Mouse (Mus musculus): ENCODE measurements around the gene Bin2. TPM values are rescaled to one million over a fixed set of nuclear protein-coding genes. Genes with fewer than 3 reads are reported as not detected.
A peak's percentile ranks its signal among the peaks of the same experiment; 100 is the strongest.

Bin2 gene
- polyA plus RNA-seq, 1 experiment from 2014 or later, result 5.8 TPM

- Histone ChIP-seq H3K4me2 (replicated peaks; ENCODE audit: low read depth) (no peak overlapping the region; the same call in 1 of the 2 replicates), H3K4me1 (replicated peaks; ENCODE audit: control insufficient read depth, insufficient read depth, low read length) (0 out of 2 replicates have a peak, but pooled peaks cover 4% of the 10 kb centered on the region), H3K27me3 (replicated peaks; ENCODE audit: control insufficient read depth, insufficient read depth, low read length) (no peaks in the 10 kb centered on the region), H3K9ac (ENCODE audit: low read depth, low read length) (no peak overlapping the region), H3K27ac (ENCODE audit: low read depth, low read length) (no peak overlapping the region), H3K36me3 (ENCODE audit: control insufficient read depth, insufficient read depth) (no peaks in the 10 kb centered on the region), H3K4me3 (ENCODE audit: low read depth, low read length) (no peak overlapping the region), H3K9me3 (ENCODE audit: control insufficient read depth) (no peaks in the 10 kb centered on the region)
- no peak for ATAC-seq
- TF ChIP-seq CTCF (IDR thresholded peaks at IDR 0.05; ENCODE audit: low read depth), result no peak
- 43% methylated on average over 7 of the region's 7 CpGs for WGBS
These were observed 12.4 kb upstream of the Bin2 start for GRCm38 (mm10) chr15:100681770-100682169.

- Histone ChIP-seq H3K4me3 (ENCODE audit: low read depth, low read length) (no peak overlapping the region), H3K9me3 (ENCODE audit: control insufficient read depth) (no peaks in the 10 kb centered on the region), H3K4me2 (replicated peaks; ENCODE audit: low read depth) (no peak overlapping the region), H3K27me3 (replicated peaks; ENCODE audit: control insufficient read depth, insufficient read depth, low read length) (no peaks in the 10 kb centered on the region), H3K4me1 (replicated peaks; ENCODE audit: control insufficient read depth, insufficient read depth, low read length) (0 out of 2 replicates have a peak, but pooled peaks cover 4% of the 10 kb centered on the region), H3K9ac (ENCODE audit: low read depth, low read length) (no peak overlapping the region), H3K27ac (ENCODE audit: low read depth, low read length) (no peak overlapping the region; the same call in 1 of the 2 replicates), H3K36me3 (ENCODE audit: control insufficient read depth, insufficient read depth) (no peaks in the 10 kb centered on the region)
- no peak for TF ChIP-seq CTCF (IDR thresholded peaks at IDR 0.05; ENCODE audit: low read depth)
- WGBS, result 40% methylated on average over 3 of the region's 3 CpGs
- ATAC-seq, result no peak
These were observed 11.0 kb upstream of the Bin2 start for GRCm38 (mm10) chr15:100680381-100680780.

- no peak for TF ChIP-seq CTCF (IDR thresholded peaks at IDR 0.05; ENCODE audit: low read depth)
- Histone ChIP-seq H3K27me3 (replicated peaks; ENCODE audit: control insufficient read depth, insufficient read depth, low read length) (no peaks in the 10 kb centered on the region), H3K4me1 (replicated peaks; ENCODE audit: control insufficient read depth, insufficient read depth, low read length) (0 out of 2 replicates have a peak, but pooled peaks cover 4% of the 10 kb centered on the region), H3K4me2 (replicated peaks; ENCODE audit: low read depth) (peak overlapping the region; percentile 41), H3K27ac (ENCODE audit: low read depth, low read length) (peak overlapping the region; percentile 54), H3K9me3 (ENCODE audit: control insufficient read depth) (no peaks in the 10 kb centered on the region), H3K4me3 (ENCODE audit: low read depth, low read length) (no peak overlapping the region), H3K36me3 (ENCODE audit: control insufficient read depth, insufficient read depth) (no peaks in the 10 kb centered on the region), H3K9ac (ENCODE audit: low read depth, low read length) (no peak overlapping the region)
- 37% methylated on average over 14 of the region's 14 CpGs for WGBS
- peak; percentile 60 for ATAC-seq
These were observed 9.7 kb upstream of the Bin2 start for GRCm38 (mm10) chr15:100679005-100679404.

- no peak for TF ChIP-seq CTCF (IDR thresholded peaks at IDR 0.05; ENCODE audit: low read depth)
- Histone ChIP-seq H3K27ac (ENCODE audit: low read depth, low read length) (peak overlapping the region; percentile 54), H3K9ac (ENCODE audit: low read depth, low read length) (no peak overlapping the region), H3K4me3 (ENCODE audit: low read depth, low read length) (no peak overlapping the region), H3K4me2 (replicated peaks; ENCODE audit: low read depth) (peak overlapping the region; percentile 41; the same call in 1 of the 2 replicates), H3K9me3 (ENCODE audit: control insufficient read depth) (no peaks in the 10 kb centered on the region), H3K36me3 (ENCODE audit: control insufficient read depth, insufficient read depth) (no peaks in the 10 kb centered on the region), H3K4me1 (replicated peaks; ENCODE audit: control insufficient read depth, insufficient read depth, low read length) (0 out of 2 replicates have a peak, but pooled peaks cover 4% of the 10 kb centered on the region), H3K27me3 (replicated peaks; ENCODE audit: control insufficient read depth, insufficient read depth, low read length) (no peaks in the 10 kb centered on the region)
- 48% methylated on average over 12 of the region's 12 CpGs for WGBS
- peak; percentile 16 for ATAC-seq
These were observed 9.2 kb upstream of the Bin2 start for GRCm38 (mm10) chr15:100678581-100678980.

GRCm38 (mm10) chr15:100677675-100678074, 8.3 kb upstream of the Bin2 start:
- 0 out of 2 replicates have a peak, but pooled peaks cover 4% of the 10 kb centered on the region for H3K4me1 ChIP-seq (replicated peaks; ENCODE audit: control insufficient read depth, insufficient read depth, low read length)
- no peak for ATAC-seq
- no peaks in the 10 kb centered on the region for H3K27me3 ChIP-seq (replicated peaks; ENCODE audit: control insufficient read depth, insufficient read depth, low read length)
- no peak overlapping the region for H3K4me2 ChIP-seq (replicated peaks; ENCODE audit: low read depth)
- no peaks in the 10 kb centered on the region for H3K36me3 ChIP-seq (ENCODE audit: control insufficient read depth, insufficient read depth)
- H3K4me3 ChIP-seq (ENCODE audit: low read depth, low read length), result no peak overlapping the region
- H3K9me3 ChIP-seq (ENCODE audit: control insufficient read depth), result no peaks in the 10 kb centered on the region
- no peak overlapping the region for H3K27ac ChIP-seq (ENCODE audit: low read depth, low read length)
- WGBS, result 89% methylated on average over 8 of the region's 8 CpGs
- no peak overlapping the region for H3K9ac ChIP-seq (ENCODE audit: low read depth, low read length)
- TF ChIP-seq CTCF (IDR thresholded peaks at IDR 0.05; ENCODE audit: low read depth), result no peak

GRCm38 (mm10) chr15:100676521-100676920, 7.2 kb upstream of the Bin2 start:
- Histone ChIP-seq H3K4me1 (replicated peaks; ENCODE audit: control insufficient read depth, insufficient read depth, low read length) (0 out of 2 replicates have a peak, but pooled peaks cover 4% of the 10 kb centered on the region), H3K4me2 (replicated peaks; ENCODE audit: low read depth) (no peak overlapping the region), H3K9ac (ENCODE audit: low read depth, low read length) (no peak overlapping the region), H3K27ac (ENCODE audit: low read depth, low read length) (no peak overlapping the region), H3K4me3 (ENCODE audit: low read depth, low read length) (no peak overlapping the region), H3K9me3 (ENCODE audit: control insufficient read depth) (no peaks in the 10 kb centered on the region), H3K27me3 (replicated peaks; ENCODE audit: control insufficient read depth, insufficient read depth, low read length) (no peaks in the 10 kb centered on the region), H3K36me3 (ENCODE audit: control insufficient read depth, insufficient read depth) (no peaks in the 10 kb centered on the region)
- no peak for ATAC-seq
- peak; percentile 56 for TF ChIP-seq CTCF (IDR thresholded peaks at IDR 0.05; ENCODE audit: low read depth)
- WGBS, result 76% methylated on average over 1 of the region's 1 CpGs

All from intestine, postnatal 0 days (tissue).